Mouse (Mus musculus) hindbrain, embryonic 11.5 days (tissue): ENCODE data around the gene Nhlrc2. TPM values are rescaled to one million over a fixed set of nuclear protein-coding genes. Genes with fewer than 3 reads are reported as not detected.

Source experiments
- ATAC-seq: fragments of 200-750 bp; cut with Nextera tagmentation; 2 replicates; pipeline ENCODE4 v1.8.0; 2017; ENCODE audit warnings: mild to moderate bottlenecking, moderate TSS enrichment, moderate library complexity; ENCODE audit not compliant: low FRiP score
- DNase-seq: peaks from one replicate; pipeline ENCODE4 v3.0.0-alpha.2; 2015; ENCODE audit warnings: low spot score
- H3K27ac ChIP-seq: fragments of 300-500 bp; sonication (generic); 2 replicates; pipeline ENCODE4 v1.5.1; 2014; ENCODE audit warnings: mild to moderate bottlenecking, low read depth, low read length
- H3K27me3 ChIP-seq: fragments of 300-500 bp; sonication (generic); 2 replicates; pipeline ENCODE4 v1.6.1; 2014; ENCODE audit warnings: mild to moderate bottlenecking, low read length, moderate library complexity, mixed read lengths; ENCODE audit not compliant: control insufficient read depth, insufficient read depth
- H3K36me3 ChIP-seq: fragments of 300-500 bp; sonication (generic); 2 replicates; pipeline ENCODE4 v1.6.1; 2014; ENCODE audit warnings: mild to moderate bottlenecking, low read length, moderate library complexity, mixed read lengths; ENCODE audit not compliant: control insufficient read depth, insufficient read depth
- H3K4me1 ChIP-seq: fragments of 300-500 bp; sonication (generic); replicated peaks from 2 replicates; pipeline ENCODE4 v1.6.1; 2014; ENCODE audit warnings: low read length, mixed read lengths; ENCODE audit not compliant: control insufficient read depth, insufficient read depth
- H3K4me2 ChIP-seq: fragments of 300-500 bp; sonication (generic); replicated peaks from 2 replicates; pipeline ENCODE4 v1.6.1; 2014; ENCODE audit warnings: mild to moderate bottlenecking, low read depth, low read length
- H3K4me3 ChIP-seq: fragments of 300-500 bp; sonication (generic); 2 replicates; pipeline ENCODE4 v1.5.1; 2014; ENCODE audit warnings: low read depth, low read length
- H3K9ac ChIP-seq: fragments of 300-500 bp; sonication (generic); 2 replicates; pipeline ENCODE4 v1.6.1; 2014; ENCODE audit warnings: low read depth, low read length
- H3K9me3 ChIP-seq: fragments of 300-500 bp; sonication (generic); 2 replicates; pipeline ENCODE4 v1.6.1; 2016; ENCODE audit warnings: low read length; ENCODE audit not compliant: control insufficient read depth
- WGBS: fragments of 180-500 bp; shearing (Covaris S2); extraction: QIAGEN DNeasy Blood & Tissue Kit; methylation state at CpG from one replicate; pipeline ENCODE4 v1.1.7; 2014; 5-methylcytosine and 5-hydroxymethylcytosine counted together
- polyA plus RNA-seq: library from polyadenylated mRNA; unstranded; fragments of >200 nt; fragmentation: Nextera tagmentation; extraction: Ambion mirVana; gene quantifications from 2 replicates; pipeline ENCODE4 v1.2.1, GENCODE M21; 2014

Gene Nhlrc2
- polyA plus RNA-seq, 1 experiment from 2014 or later: 14.4 TPM

DNA sequence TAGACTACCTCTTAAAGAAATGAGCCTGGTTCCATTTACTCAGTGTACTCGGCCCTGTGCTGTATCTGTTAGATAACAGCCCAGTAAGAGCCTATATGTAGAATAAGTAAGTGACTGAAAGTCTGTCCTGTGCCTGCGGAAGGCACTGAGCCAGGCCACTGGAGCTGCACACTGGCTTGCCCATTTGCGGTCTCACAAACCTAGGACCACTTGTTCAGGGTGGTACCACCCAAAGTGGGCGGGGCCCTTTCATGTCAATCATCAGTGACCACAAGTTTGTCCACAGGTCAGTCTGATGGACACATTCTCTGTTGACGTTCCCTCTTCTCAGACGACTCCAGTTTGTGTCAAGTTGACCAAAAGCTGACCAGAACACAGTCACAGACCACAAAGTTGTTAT is 40.9 kb downstream of the Nhlrc2 start:
- Histone ChIP-seq H3K4me2 (no peak overlapping the region), H3K27ac (no peak overlapping the region), H3K9me3 (no peaks in the 10 kb centered on the region), H3K9ac (no peak overlapping the region), H3K27me3 (no peaks in the 10 kb centered on the region), H3K4me1 (no peaks in the 10 kb centered on the region), H3K36me3 (no peaks in the 10 kb centered on the region), H3K4me3 (no peak overlapping the region)
- no peak for ATAC-seq
- WGBS: 91% methylated on average over 6 of the region's 6 CpGs
- no peak for DNase-seq

DNA sequence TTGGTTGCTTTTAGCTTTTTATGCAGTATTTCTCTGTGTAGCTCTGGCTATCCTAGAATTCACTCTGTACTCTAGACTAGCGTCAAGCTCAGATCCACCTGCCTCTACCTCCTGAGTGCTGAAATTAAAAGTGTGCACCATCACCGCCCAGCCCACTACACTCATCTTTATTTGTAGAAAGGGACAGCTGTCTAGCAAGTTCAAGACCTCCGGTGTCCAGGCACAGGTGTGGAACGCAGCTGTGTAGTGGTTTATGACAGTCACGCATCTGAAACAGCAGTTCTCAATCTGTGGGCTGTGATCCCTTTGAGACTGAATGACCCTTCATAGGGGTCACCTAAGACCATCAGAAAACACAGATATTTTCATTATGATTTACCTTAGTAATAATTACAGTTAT is 41.4 kb downstream of the Nhlrc2 start:
- Histone ChIP-seq H3K27me3 (no peaks in the 10 kb centered on the region), H3K4me1 (no peaks in the 10 kb centered on the region), H3K9ac (no peak overlapping the region), H3K4me3 (no peak overlapping the region), H3K4me2 (no peak overlapping the region), H3K36me3 (0 out of 2 replicates have a peak, but pooled peaks cover 2% of the 10 kb centered on the region), H3K27ac (no peak overlapping the region), H3K9me3 (no peaks in the 10 kb centered on the region)
- WGBS: 96% methylated on average over 5 of the region's 5 CpGs
- ATAC-seq: no peak
- no peak for DNase-seq

DNA sequence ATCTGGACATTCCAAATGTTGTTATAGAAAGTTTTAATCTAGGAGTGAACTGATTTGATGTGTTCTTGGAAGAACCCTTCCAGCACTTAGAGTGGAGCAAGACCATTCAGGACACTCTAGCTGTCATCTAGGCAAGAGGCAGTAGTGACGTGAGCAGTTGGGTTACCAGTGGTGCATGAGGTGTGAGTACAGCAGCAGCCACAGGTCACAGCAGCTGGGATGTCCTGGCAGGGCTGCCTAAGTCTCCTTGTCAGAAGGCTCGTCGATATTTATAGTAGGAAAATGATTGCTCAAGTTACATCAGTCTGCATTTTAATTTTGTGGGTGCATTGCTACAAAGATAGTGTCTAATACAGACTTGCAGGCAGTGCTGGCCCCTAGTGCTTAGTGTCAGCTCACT is 42.2 kb downstream of the Nhlrc2 start:
- H3K4me2 ChIP-seq: no peak overlapping the region
- no peak for ATAC-seq
- no peaks in the 10 kb centered on the region for H3K9me3 ChIP-seq
- H3K27ac ChIP-seq: no peak overlapping the region
- H3K27me3 ChIP-seq: no peaks in the 10 kb centered on the region
- H3K4me1 ChIP-seq: no peaks in the 10 kb centered on the region
- no peak overlapping the region for H3K4me3 ChIP-seq
- H3K9ac ChIP-seq: no peak overlapping the region
- peaks cover 8% of the 10 kb centered on the region; the same call in 1 of the 2 replicates for H3K36me3 ChIP-seq
- WGBS: 97% methylated on average over 3 of the region's 3 CpGs
- no peak for DNase-seq

DNA sequence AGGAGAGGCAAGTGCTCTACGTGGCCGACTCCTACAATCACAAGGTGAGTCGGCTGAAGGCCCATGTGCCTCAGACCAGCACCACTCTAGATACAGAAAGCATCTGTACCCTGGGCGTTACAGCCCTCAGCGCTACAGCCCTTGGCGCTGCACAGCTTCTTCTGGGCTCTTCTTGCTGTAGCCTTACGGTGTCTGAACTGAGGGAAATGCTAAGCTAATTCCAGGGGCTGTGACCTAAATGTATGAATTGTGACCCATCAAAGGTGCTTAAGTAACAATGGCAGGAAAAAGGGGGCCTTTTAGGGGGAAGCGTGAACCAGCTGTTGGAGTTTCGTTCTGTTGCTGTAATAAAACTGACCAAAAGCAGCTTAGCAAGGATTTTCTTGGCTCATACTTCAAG is 44.4 kb downstream of the Nhlrc2 start:
- WGBS: 96% methylated on average over 9 of the region's 9 CpGs
- no peak for DNase-seq
- no peaks in the 10 kb centered on the region for H3K9me3 ChIP-seq
- no peak for ATAC-seq
- H3K27me3 ChIP-seq: no peaks in the 10 kb centered on the region
- H3K9ac ChIP-seq: no peak overlapping the region
- H3K4me2 ChIP-seq: no peak overlapping the region
- no peak overlapping the region for H3K4me3 ChIP-seq
- H3K36me3 ChIP-seq: peaks cover 12% of the 10 kb centered on the region; the same call in 1 of the 2 replicates
- no peaks in the 10 kb centered on the region for H3K4me1 ChIP-seq
- H3K27ac ChIP-seq: no peak overlapping the region

DNA sequence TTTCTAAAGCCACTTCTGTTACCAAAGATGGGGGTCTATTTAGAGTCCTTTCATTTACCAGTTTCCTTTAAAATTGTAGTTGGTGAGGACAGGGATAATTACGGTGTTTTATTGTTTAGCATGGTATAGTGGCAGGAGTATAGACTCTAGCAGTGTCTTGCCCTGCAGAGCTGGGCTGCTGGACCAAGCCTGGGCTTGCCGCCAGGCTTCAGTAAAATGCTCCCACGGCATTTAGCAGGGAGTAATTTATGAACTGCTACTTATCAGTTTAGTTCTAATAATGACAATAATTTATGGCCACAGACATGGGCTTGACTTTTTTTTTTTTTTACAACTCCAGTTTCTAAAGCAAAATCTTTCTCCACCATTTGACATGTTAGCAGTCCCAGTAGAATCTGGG is 51.9 kb downstream of the Nhlrc2 start:
- WGBS: 91% methylated on average over 3 of the region's 3 CpGs
- H3K4me3 ChIP-seq: no peak overlapping the region
- peaks cover 9% of the 10 kb centered on the region for H3K36me3 ChIP-seq
- ATAC-seq: no peak
- H3K27ac ChIP-seq: no peak overlapping the region
- no peaks in the 10 kb centered on the region for H3K4me1 ChIP-seq
- no peaks in the 10 kb centered on the region for H3K9me3 ChIP-seq
- no peak overlapping the region for H3K4me2 ChIP-seq
- H3K27me3 ChIP-seq: no peaks in the 10 kb centered on the region
- H3K9ac ChIP-seq: no peak overlapping the region
- no peak for DNase-seq

DNA sequence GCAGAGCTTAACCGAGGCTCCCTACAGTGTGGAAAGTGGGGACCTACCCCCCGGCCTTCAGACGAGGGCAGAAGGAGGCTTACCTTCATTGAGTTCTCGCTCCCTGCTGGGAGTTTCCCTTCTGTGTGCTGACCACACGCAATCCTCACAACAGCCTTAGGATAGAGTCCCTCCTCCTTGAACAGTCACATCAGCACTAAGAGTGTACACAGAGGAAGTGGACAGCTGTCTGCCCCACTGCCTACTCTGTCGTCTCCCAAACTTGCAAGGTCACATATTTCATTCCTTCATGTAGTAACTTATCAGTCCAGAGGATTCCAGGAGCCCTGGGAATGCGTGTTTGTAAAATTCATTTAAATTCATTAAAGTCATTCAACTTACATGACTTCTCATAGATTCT is 52.7 kb downstream of the Nhlrc2 start:
- no peak overlapping the region for H3K4me3 ChIP-seq
- DNase-seq (no peak), ATAC-seq (no peak)
- no peak overlapping the region for H3K27ac ChIP-seq
- no peaks in the 10 kb centered on the region for H3K4me1 ChIP-seq
- peaks cover 7% of the 10 kb centered on the region for H3K36me3 ChIP-seq
- no peaks in the 10 kb centered on the region for H3K27me3 ChIP-seq
- H3K9me3 ChIP-seq: no peaks in the 10 kb centered on the region
- no peak overlapping the region for H3K9ac ChIP-seq
- WGBS: 81% methylated on average over 7 of the region's 7 CpGs
- H3K4me2 ChIP-seq: no peak overlapping the region

DNA sequence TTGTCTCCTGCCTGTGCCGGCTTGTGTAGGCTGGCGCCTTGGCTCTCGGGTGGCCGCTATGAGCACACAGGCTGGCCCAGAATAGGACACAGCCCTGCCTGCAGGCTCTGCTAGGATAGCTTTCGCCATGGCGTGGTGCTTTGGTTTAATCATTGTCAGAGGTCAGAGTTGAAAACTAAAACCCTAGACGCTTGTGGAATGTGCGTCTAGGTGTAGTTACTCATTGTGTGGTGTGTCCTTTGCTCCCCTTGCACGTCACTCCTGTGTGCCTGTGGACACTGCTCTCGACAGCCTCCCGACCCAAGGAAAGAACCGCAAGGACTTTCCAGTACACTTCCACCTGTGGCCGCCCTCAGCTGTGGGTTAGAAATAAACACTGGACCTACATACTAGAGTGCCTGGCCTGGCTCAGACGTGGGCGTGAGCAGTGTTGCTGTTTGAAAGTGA is 53.9 kb downstream of the Nhlrc2 start:
- H3K36me3 ChIP-seq: peaks cover 7% of the 10 kb centered on the region; the same call in 1 of the 2 replicates
- H3K27ac ChIP-seq: no peak overlapping the region
- no peak for DNase-seq
- no peak overlapping the region for H3K4me3 ChIP-seq
- no peak for ATAC-seq
- no peaks in the 10 kb centered on the region for H3K27me3 ChIP-seq
- H3K4me1 ChIP-seq: no peaks in the 10 kb centered on the region
- 80% methylated on average over 15 of the region's 15 CpGs for WGBS
- no peak overlapping the region for H3K4me2 ChIP-seq
- no peaks in the 10 kb centered on the region for H3K9me3 ChIP-seq
- H3K9ac ChIP-seq: no peak overlapping the region

DNA sequence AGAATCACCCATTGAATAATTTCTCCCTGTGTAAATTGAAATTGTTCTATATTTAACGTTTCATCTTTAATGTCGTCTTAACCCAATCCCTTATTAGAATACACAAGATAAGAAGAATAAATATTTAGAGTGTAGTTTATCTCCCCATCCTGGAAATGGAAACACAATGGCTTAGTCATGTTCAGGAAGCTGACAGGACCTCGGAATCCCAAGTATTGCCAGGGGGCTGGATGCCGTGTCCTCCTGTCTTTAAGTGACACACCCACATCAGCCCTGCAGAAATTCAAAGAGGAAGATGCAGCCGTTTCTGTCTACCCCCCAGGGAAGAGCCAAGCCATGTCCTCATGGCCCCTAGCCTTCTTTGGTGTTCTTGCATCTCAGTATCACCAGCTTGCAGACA is 60.9 kb downstream of the Nhlrc2 start:
- DNase-seq (no peak), ATAC-seq (no peak)
- no peaks in the 10 kb centered on the region for H3K4me1 ChIP-seq
- H3K36me3 ChIP-seq: no peaks in the 10 kb centered on the region
- no peak overlapping the region for H3K9ac ChIP-seq
- no peaks in the 10 kb centered on the region for H3K27me3 ChIP-seq
- no peak overlapping the region for H3K4me2 ChIP-seq
- H3K27ac ChIP-seq: no peak overlapping the region
- WGBS: 76% methylated on average over 5 of the region's 5 CpGs
- no peak overlapping the region for H3K4me3 ChIP-seq
- no peaks in the 10 kb centered on the region for H3K9me3 ChIP-seq

DNA sequence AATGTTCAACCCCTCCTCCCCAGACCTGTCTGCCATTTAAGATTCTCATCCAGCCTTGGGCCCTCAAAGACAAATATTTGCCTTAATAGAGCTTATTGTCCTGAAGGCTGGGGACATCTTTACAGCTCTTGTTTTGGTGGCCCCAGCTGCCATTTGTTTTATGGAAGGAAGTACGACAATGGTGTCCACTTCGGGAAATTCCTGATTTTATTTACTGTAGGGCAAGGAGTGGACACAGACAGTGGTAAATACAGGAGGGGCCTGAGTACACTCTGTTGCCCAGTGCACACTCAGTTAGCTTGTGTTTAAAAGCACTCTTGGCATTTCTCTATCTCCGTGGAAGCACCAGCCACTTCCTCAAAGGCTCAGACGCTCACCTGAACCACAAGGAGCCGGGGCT is 66.1 kb downstream of the Nhlrc2 start:
- 86% methylated on average over 5 of the region's 5 CpGs for WGBS
- H3K36me3 ChIP-seq: no peaks in the 10 kb centered on the region
- DNase-seq: no peak
- H3K9me3 ChIP-seq: no peaks in the 10 kb centered on the region
- H3K9ac ChIP-seq: no peak overlapping the region
- H3K27me3 ChIP-seq: no peaks in the 10 kb centered on the region
- 0 out of 2 replicates have a peak, but pooled peaks cover 2% of the 10 kb centered on the region for H3K4me1 ChIP-seq
- H3K4me3 ChIP-seq: no peak overlapping the region
- no peak overlapping the region for H3K27ac ChIP-seq
- no peak for ATAC-seq
- no peak overlapping the region for H3K4me2 ChIP-seq
